Comparison of ENCODE assay signal across 26 mouse cellular contexts in genomic region chr2:127304609-127305210, GRCm38 (mm10). TPM values are rescaled to one million over a fixed set of nuclear protein-coding genes. Genes with fewer than 3 reads are reported as not detected.
A peak's percentile ranks its signal among the peaks of the same experiment; 100 is the strongest.
DNase-seq lines count a peak whose midpoint lies in the region; ATAC-seq and TF ChIP-seq lines count a peak whose summit lies in the region.
"Had no signal": no experiment of that assay in that cellular context is flagged by ENCODE, and none has a peak within 500 bp of the region (broad histone marks: within the 10 kb centered on the region; RNA-seq: fewer than 3 reads in every experiment).

No protein-coding gene starts in this region.

- no peaks in the 10 kb centered on the region for H3K36me3 ChIP-seq in MEL (ENCODE audit: control insufficient read depth in 1 of 2, insufficient read depth in 2 of 2, low read length in 2 of 2)
- H3K36me3 ChIP-seq in midbrain, embryonic 13.5 days = peaks cover 17% of the 10 kb centered on the region

- 91% methylated on average over 3 of the region's 3 CpGs for WGBS in midbrain, embryonic 13.5 days

- no peaks in the 10 kb centered on the region for H3K9me3 ChIP-seq in MEL (replicated peaks; ENCODE audit: insufficient read depth, low read length)
- no peaks in the 10 kb centered on the region for H3K9me3 ChIP-seq in midbrain, embryonic 13.5 days
- H3K9me3 ChIP-seq: embryonic facial prominence, embryonic 10.5 days; forebrain, embryonic 15.5 days; heart, embryonic 15.5 days; hindbrain, embryonic 15.5 days had no signal

- peak; percentile 43 for DNase-seq in CD4-positive helper T cell, adult 2 months (ENCODE audit: low read depth, low spot score)
- DNase-seq in MEL (ENCODE audit: low read depth, low spot score) = peak; percentile 38
- DNase-seq in naive thymus-derived CD4-positive, alpha-beta T cell, adult 2 months (ENCODE audit: low read depth) = peak; percentile 17
- DNase-seq in adrenal gland, adult 8-10 months = no peak
- DNase-seq: adrenal gland, adult 2 months; adrenal gland, postnatal 36 days; cerebellum, adult 11 months; cerebellum, adult 8-10 months; cerebellum, postnatal 36 days; gastrocnemius, postnatal 36 days; heart, adult 18-20 months; heart, postnatal 36 days had no signal

- ATAC-seq in erythroid progenitor cell, adult 5-6 weeks (replicated peaks; ENCODE audit: low FRiP score, poor library complexity, severe bottlenecking) = 0 out of 2 replicates have a peak, but pooled peaks have one; percentile 34
- ATAC-seq in midbrain, embryonic 13.5 days = no peak
- ATAC-seq: forebrain, embryonic 15.5 days; inflammation-experienced regulatory T-cells, adult 6 months; intestine, postnatal 0 days had no signal

- H3K79me2 ChIP-seq in MEL (ENCODE audit: control insufficient read depth, insufficient read depth, low read length, poor library complexity) = no peaks in the 10 kb centered on the region

- H3K4me3 ChIP-seq in MEL (ENCODE audit: control insufficient read depth in 1 of 2, insufficient read depth in 1 of 2, low read depth in 2 of 2, low read length in 2 of 2) = no peak overlapping the region
- no peak overlapping the region for H3K4me3 ChIP-seq in midbrain, embryonic 13.5 days (replicated peaks)
- H3K4me3 ChIP-seq: embryonic facial prominence, embryonic 10.5 days; erythroblast, embryonic 14.5 days; forebrain, embryonic 15.5 days; heart, embryonic 15.5 days; hindbrain, embryonic 15.5 days had no signal

- no peak for TF ChIP-seq POLR2A in MEL (IDR thresholded peaks at IDR 0.05; ENCODE audit: control insufficient read depth in 1 of 2, insufficient read depth in 1 of 2, low read depth in 1 of 2, low read length in 2 of 2, poor library complexity in 1 of 2)

- H3K27ac ChIP-seq in MEL (ENCODE audit: control insufficient read depth, low read depth, low read length) = no peak overlapping the region
- H3K27ac ChIP-seq in midbrain, embryonic 13.5 days = no peak overlapping the region
- H3K27ac ChIP-seq: embryonic facial prominence, embryonic 10.5 days; forebrain, embryonic 15.5 days; heart, embryonic 15.5 days; hindbrain, embryonic 15.5 days had no signal

- H3K4me2 ChIP-seq in midbrain, embryonic 13.5 days (replicated peaks) = no peak overlapping the region
- H3K4me2 ChIP-seq: forebrain, embryonic 15.5 days; heart, embryonic 11.5 days; heart, embryonic 15.5 days; hindbrain, embryonic 15.5 days had no signal

- H3K4me1 ChIP-seq in MEL (ENCODE audit: control insufficient read depth in 1 of 2, insufficient read depth in 2 of 2, low read length in 2 of 2) = no peaks in the 10 kb centered on the region
- H3K4me1 ChIP-seq in midbrain, embryonic 13.5 days (replicated peaks) = no peaks in the 10 kb centered on the region
- H3K4me1 ChIP-seq: embryonic facial prominence, embryonic 10.5 days; forebrain, embryonic 15.5 days; heart, embryonic 15.5 days; hindbrain, embryonic 15.5 days had no signal

- no peaks in the 10 kb centered on the region for H3K27me3 ChIP-seq in MEL (ENCODE audit: control insufficient read depth in 1 of 2, insufficient read depth in 2 of 2, low read length in 2 of 2)
- H3K27me3 ChIP-seq in midbrain, embryonic 13.5 days = no peaks in the 10 kb centered on the region
- H3K27me3 ChIP-seq: CH12.LX; forebrain, embryonic 15.5 days; heart, embryonic 15.5 days; hindbrain, embryonic 15.5 days had no signal

- TF ChIP-seq RAD21 in MEL (IDR thresholded peaks at IDR 0.05; ENCODE audit: low read depth, low read length) = no peak

- no peak overlapping the region for H3K9ac ChIP-seq in MEL (ENCODE audit: control insufficient read depth, low read depth, low read length, poor library complexity, severe bottlenecking)
- H3K9ac ChIP-seq in midbrain, embryonic 13.5 days (replicated peaks) = no peak overlapping the region
- H3K9ac ChIP-seq: forebrain, embryonic 15.5 days; heart, embryonic 15.5 days; hindbrain, embryonic 15.5 days had no signal

- TF ChIP-seq EP300 in MEL (IDR thresholded peaks at IDR 0.05; ENCODE audit: low read depth in 1 of 2, low read length in 2 of 2) = no peak

- TF ChIP-seq CTCF in MEL (IDR thresholded peaks at IDR 0.05 in 2 of 3, conservative IDR thresholded peaks at IDR 0.05 in 1 of 3; ENCODE audit: control insufficient read depth in 1 of 3, insufficient read depth in 1 of 3, low read depth in 2 of 3, low read length in 3 of 3, poor library complexity in 1 of 3, severe bottlenecking in 1 of 3) = no peak

TF ChIP-seq in MEL, 35 proteins besides CTCF, POLR2A, EP300 and RAD21:
- TF ChIP-seq SIN3A (IDR thresholded peaks at IDR 0.05; ENCODE audit: low read length) (no peak), TBP (IDR thresholded peaks at IDR 0.05; ENCODE audit: low read depth, low read length) (0 out of 2 replicates have a peak, but pooled peaks have one; percentile 13)

RNA-seq across cellular contexts. Expression of gene Dusp2, which starts 31.2 kb away (rescaled TPM):
- total RNA-seq in MEL (2012; rRNA removed) = 6.5 and 10.4 TPM in 2 replicates
- polyA plus RNA-seq in MEL (2012; ENCODE audit: insufficient read depth in 1 of 2, insufficient read length in 2 of 2, low read depth in 1 of 2, low replicate concordance in 2 of 2, missing spikeins in 1 of 2) = 10 to 100 TPM in 1 of 2 experiments, not detected in 1; 11.6 TPM
- total RNA-seq in erythroid progenitor cell, adult 5-6 weeks (2015; ENCODE audit: low replicate concordance) = 14.8 and 24.7 TPM in 2 replicates
- 3.1 and 16.0 TPM in 2 replicates for total RNA-seq in erythroid progenitor cell, adult 5-6 weeks (2017; ENCODE audit: low replicate concordance)
- under 1 TPM; 0.91 to 0.96 (median 0.92) TPM for total RNA-seq in adrenal gland, adult 8-10 months (2022)
- 4.3 and 4.4 TPM in 2 replicates for polyA plus RNA-seq in midbrain, embryonic 13.5 days (2015; fragmentation: Nextera tagmentation; extraction: Ambion mirVana)

RNA-seq across cellular contexts. Expression of gene Astl, which starts 33.7 kb away (rescaled TPM):
- not detected in 2 replicates for total RNA-seq in MEL (2012; rRNA removed)
- not detected for polyA plus RNA-seq in MEL (2012; ENCODE audit: insufficient read depth in 1 of 2, insufficient read length in 2 of 2, low read depth in 1 of 2, low replicate concordance in 2 of 2, missing spikeins in 1 of 2)
- not detected in 2 replicates for total RNA-seq in erythroid progenitor cell, adult 5-6 weeks (2015; ENCODE audit: low replicate concordance)
- not detected in 2 replicates for total RNA-seq in erythroid progenitor cell, adult 5-6 weeks (2017; ENCODE audit: low replicate concordance)
- total RNA-seq in adrenal gland, adult 8-10 months (2022) = not detected
- polyA plus RNA-seq in midbrain, embryonic 13.5 days (2015; fragmentation: Nextera tagmentation; extraction: Ambion mirVana) = not detected in 2 replicates
- total RNA-seq: adrenal gland, adult 2 months; adrenal gland, postnatal 36 days; gastrocnemius, adult 8-10 months; gastrocnemius, postnatal 36 days; heart, adult 18-20 months; heart, postnatal 36 days had no signal
- polyA plus RNA-seq: adrenal gland, adult 2 months; erythroblast, embryonic 14.5 days; forebrain, embryonic 11.5 days; forebrain, embryonic 15.5 days; heart, embryonic 11.5 days; heart, embryonic 15.5 days; hindbrain, embryonic 11.5 days; hindbrain, embryonic 15.5 days; intestine, postnatal 0 days had no signal

RNA-seq across cellular contexts. Expression of gene Stard7, which starts 34.7 kb away (rescaled TPM):
- total RNA-seq in MEL (2012; rRNA removed) = 87.9 and 88.0 TPM in 2 replicates
- 100 to 1,000 TPM in 1 of 2 experiments, 10 to 100 TPM in 1; 87.7 to 134 TPM for polyA plus RNA-seq in MEL (2012; ENCODE audit: insufficient read depth in 1 of 2, insufficient read length in 2 of 2, low read depth in 1 of 2, low replicate concordance in 2 of 2, missing spikeins in 1 of 2)
- 47.2 and 59.5 TPM in 2 replicates for total RNA-seq in erythroid progenitor cell, adult 5-6 weeks (2015; ENCODE audit: low replicate concordance)
- 46.2 and 65.4 TPM in 2 replicates for total RNA-seq in erythroid progenitor cell, adult 5-6 weeks (2017; ENCODE audit: low replicate concordance)
- total RNA-seq in adrenal gland, adult 8-10 months (2022) = 100 to 1,000 TPM; 108 to 147 (median 121) TPM
- polyA plus RNA-seq in midbrain, embryonic 13.5 days (2015; fragmentation: Nextera tagmentation; extraction: Ambion mirVana) = 77.9 and 83.5 TPM in 2 replicates

RNA-seq across cellular contexts. Expression of gene Tmem127, which starts 57.0 kb away (rescaled TPM):
- total RNA-seq in MEL (2012; rRNA removed) = 8.3 and 10.3 TPM in 2 replicates
- polyA plus RNA-seq in MEL (2012; ENCODE audit: insufficient read depth in 1 of 2, insufficient read length in 2 of 2, low read depth in 1 of 2, low replicate concordance in 2 of 2, missing spikeins in 1 of 2) = 10 to 100 TPM in 1 of 2 experiments, not detected in 1; 16.6 TPM
- total RNA-seq in erythroid progenitor cell, adult 5-6 weeks (2015; ENCODE audit: low replicate concordance) = 13.3 and 29.3 TPM in 2 replicates
- total RNA-seq in erythroid progenitor cell, adult 5-6 weeks (2017; ENCODE audit: low replicate concordance) = 25.8 and 28.4 TPM in 2 replicates
- 10 to 100 TPM; 80.3 to 95.7 (median 89.0) TPM for total RNA-seq in adrenal gland, adult 8-10 months (2022)
- polyA plus RNA-seq in midbrain, embryonic 13.5 days (2015; fragmentation: Nextera tagmentation; extraction: Ambion mirVana) = 43.9 and 44.6 TPM in 2 replicates

RNA-seq across cellular contexts. Expression of gene Ciao1, which starts 57.1 kb away (rescaled TPM):
- total RNA-seq in MEL (2012; rRNA removed) = 77.8 and 86.3 TPM in 2 replicates
- 10 to 100 TPM in 1 of 2 experiments, not detected in 1; 83.8 TPM for polyA plus RNA-seq in MEL (2012; ENCODE audit: insufficient read depth in 1 of 2, insufficient read length in 2 of 2, low read depth in 1 of 2, low replicate concordance in 2 of 2, missing spikeins in 1 of 2)
- total RNA-seq in erythroid progenitor cell, adult 5-6 weeks (2015; ENCODE audit: low replicate concordance) = 9.2 and 15.1 TPM in 2 replicates
- 9.4 and 11.9 TPM in 2 replicates for total RNA-seq in erythroid progenitor cell, adult 5-6 weeks (2017; ENCODE audit: low replicate concordance)
- total RNA-seq in adrenal gland, adult 8-10 months (2022) = 100 to 1,000 TPM; 121 to 155 (median 131) TPM
- 64.0 and 68.4 TPM in 2 replicates for polyA plus RNA-seq in midbrain, embryonic 13.5 days (2015; fragmentation: Nextera tagmentation; extraction: Ambion mirVana)
